Mouse (Mus musculus) stomach, embryonic 16.5 days (tissue): Measurements from ENCODE around the gene Hoxc6. TPM values are rescaled to one million over a fixed set of nuclear protein-coding genes. Genes with fewer than 3 reads are reported as not detected.

Experiments
- ATAC-seq: fragments of 200-750 bp; cut with Nextera tagmentation; 2 replicates; pipeline ENCODE4 v1.8.0; 2017; ENCODE audit warnings: moderate number of reproducible peaks, moderate TSS enrichment; ENCODE audit not compliant: insufficient read depth, low FRiP score
- H3K27ac ChIP-seq: fragments of 300-500 bp; sonication (generic); 2 replicates; pipeline ENCODE4 v1.5.1; 2014; ENCODE audit warnings: low read length
- H3K27me3 ChIP-seq: fragments of 300-500 bp; sonication (generic); 2 replicates; pipeline ENCODE4 v1.6.1; 2014; ENCODE audit warnings: low read length, control low read depth, mixed read lengths; ENCODE audit not compliant: control insufficient read depth, insufficient read depth
- H3K36me3 ChIP-seq: fragments of 300-500 bp; sonication (generic); 2 replicates; pipeline ENCODE4 v1.6.1; 2014; ENCODE audit warnings: low read length; ENCODE audit not compliant: control insufficient read depth, insufficient read depth
- H3K4me1 ChIP-seq: fragments of 300-500 bp; sonication (generic); 2 replicates; pipeline ENCODE4 v1.6.1; 2014; ENCODE audit warnings: low read length, control low read depth, mixed read lengths; ENCODE audit not compliant: control insufficient read depth, insufficient read depth
- H3K4me2 ChIP-seq: fragments of 300-500 bp; sonication (generic); 2 replicates; pipeline ENCODE4 v1.6.1; 2014; ENCODE audit warnings: low read depth, low read length, mixed read lengths
- H3K4me3 ChIP-seq: fragments of 300-500 bp; sonication (generic); replicated peaks from 2 replicates; pipeline ENCODE4 v1.5.1; 2014; ENCODE audit warnings: mild to moderate bottlenecking, low read length
- H3K9ac ChIP-seq: fragments of 300-500 bp; sonication (generic); 2 replicates; pipeline ENCODE4 v1.6.1; 2014; ENCODE audit warnings: low read length
- H3K9me3 ChIP-seq: fragments of 300-500 bp; sonication (generic); replicated peaks from 2 replicates; pipeline ENCODE4 v1.6.1; 2016; ENCODE audit warnings: low read length, control low read depth; ENCODE audit not compliant: control insufficient read depth
- WGBS: fragments of 180-500 bp; shearing (Covaris S2); extraction: QIAGEN DNeasy Blood & Tissue Kit; methylation state at CpG from one replicate; pipeline ENCODE4 v1.1.7; 2014; 5-methylcytosine and 5-hydroxymethylcytosine counted together
- polyA plus RNA-seq: library from polyadenylated mRNA; unstranded; fragments of >200 nt; fragmentation: Nextera tagmentation; extraction: Ambion mirVana; gene quantifications from 2 replicates; pipeline ENCODE4 v1.2.1, GENCODE M21; 2015

Gene Hoxc6
- polyA plus RNA-seq, 1 experiment from 2014 or later: 3.3 TPM

- Histone ChIP-seq H3K4me3 (peak overlapping the region; percentile 25), H3K36me3 (no peaks in the 10 kb centered on the region), H3K27ac (no peak overlapping the region), H3K4me1 (0 out of 2 replicates have a peak, but pooled peaks cover 3% of the 10 kb centered on the region), H3K4me2 (peak overlapping the region; percentile 27; the same call in 1 of the 2 replicates), H3K9ac (no peak overlapping the region), H3K9me3 (no peaks in the 10 kb centered on the region), H3K27me3 (peaks cover 90% of the 10 kb centered on the region)
- ATAC-seq: no peak
- 1% methylated on average over 37 of the region's 37 CpGs for WGBS
Observed at GRCm38 (mm10) chr15:102976631-102977422, 21.2 kb upstream of the Hoxc6 start.

- H3K4me1 ChIP-seq: 0 out of 2 replicates have a peak, but pooled peaks cover 3% of the 10 kb centered on the region
- no peaks in the 10 kb centered on the region for H3K9me3 ChIP-seq
- 5% methylated on average over 16 of the region's 16 CpGs for WGBS
- peaks cover 90% of the 10 kb centered on the region for H3K27me3 ChIP-seq
- no peaks in the 10 kb centered on the region for H3K36me3 ChIP-seq
- no peak for ATAC-seq
- H3K9ac ChIP-seq: no peak overlapping the region
- peak overlapping the region; percentile 27; the same call in 1 of the 2 replicates for H3K4me2 ChIP-seq
- H3K27ac ChIP-seq: no peak overlapping the region
- peak overlapping the region; percentile 25 for H3K4me3 ChIP-seq
Observed at GRCm38 (mm10) chr15:102977423-102977974, 20.6 kb upstream of the Hoxc6 start.

- 8% methylated on average over 13 of the region's 13 CpGs for WGBS
- no peak overlapping the region for H3K27ac ChIP-seq
- 0 out of 2 replicates have a peak, but pooled peaks cover 3% of the 10 kb centered on the region for H3K4me1 ChIP-seq
- no peak for ATAC-seq
- H3K4me2 ChIP-seq: no peak overlapping the region
- no peaks in the 10 kb centered on the region for H3K36me3 ChIP-seq
- peaks cover 88% of the 10 kb centered on the region for H3K27me3 ChIP-seq
- no peaks in the 10 kb centered on the region for H3K9me3 ChIP-seq
- H3K9ac ChIP-seq: no peak overlapping the region
- H3K4me3 ChIP-seq: no peak overlapping the region
Observed at GRCm38 (mm10) chr15:102978615-102979515, 19.2 kb upstream of the Hoxc6 start.

GRCm38 (mm10) chr15:102979936-102980335 lies 18.1 kb upstream of the Hoxc6 start:
- no peak overlapping the region for H3K9ac ChIP-seq
- no peak overlapping the region for H3K4me3 ChIP-seq
- H3K36me3 ChIP-seq: no peaks in the 10 kb centered on the region
- no peak overlapping the region for H3K27ac ChIP-seq
- 0 out of 2 replicates have a peak, but pooled peaks cover 3% of the 10 kb centered on the region for H3K4me1 ChIP-seq
- H3K9me3 ChIP-seq: no peaks in the 10 kb centered on the region
- 4% methylated on average over 1 of the region's 1 CpGs for WGBS
- no peak for ATAC-seq
- H3K4me2 ChIP-seq: no peak overlapping the region
- H3K27me3 ChIP-seq: peaks cover 88% of the 10 kb centered on the region

GRCm38 (mm10) chr15:102980352-102980751 lies 17.7 kb upstream of the Hoxc6 start:
- H3K27ac ChIP-seq: no peak overlapping the region

GRCm38 (mm10) chr15:102980912-102981311 lies 17.1 kb upstream of the Hoxc6 start:
- Histone ChIP-seq H3K27ac (no peak overlapping the region), H3K4me2 (peak overlapping the region; percentile 47), H3K9ac (no peak overlapping the region), H3K4me3 (peak overlapping the region; percentile 33; the same call in 1 of the 2 replicates), H3K4me1 (0 out of 2 replicates have a peak, but pooled peaks cover 3% of the 10 kb centered on the region), H3K9me3 (no peaks in the 10 kb centered on the region), H3K27me3 (peaks cover 89% of the 10 kb centered on the region), H3K36me3 (no peaks in the 10 kb centered on the region)
- WGBS: under 1% methylated on average over 14 of the region's 14 CpGs
- no peak for ATAC-seq

More at GRCm38 (mm10) chr15:102980352-102980751, 17.7 kb upstream of the Hoxc6 start:
- ATAC-seq: no peak
- Histone ChIP-seq H3K9ac (no peak overlapping the region), H3K4me1 (0 out of 2 replicates have a peak, but pooled peaks cover 3% of the 10 kb centered on the region), H3K36me3 (no peaks in the 10 kb centered on the region), H3K4me2 (no peak overlapping the region), H3K27me3 (peaks cover 89% of the 10 kb centered on the region), H3K4me3 (no peak overlapping the region), H3K9me3 (no peaks in the 10 kb centered on the region)
- WGBS: 4% methylated on average over 11 of the region's 11 CpGs

GRCm38 (mm10) chr15:102981379-102982288 lies 16.4 kb upstream of the Hoxc6 start:
- peaks cover 90% of the 10 kb centered on the region for H3K27me3 ChIP-seq
- peak overlapping the region; percentile 25; the same call in 1 of the 2 replicates for H3K9ac ChIP-seq
- H3K4me3 ChIP-seq: peak overlapping the region; percentile 33
- 0 out of 2 replicates have a peak, but pooled peaks cover 3% of the 10 kb centered on the region for H3K4me1 ChIP-seq
- H3K4me2 ChIP-seq: peak overlapping the region; percentile 47
- peak; percentile 44; the same call in 1 of the 2 replicates for ATAC-seq
- H3K27ac ChIP-seq: no peak overlapping the region
- WGBS: under 1% methylated on average over 88 of the region's 88 CpGs
- no peaks in the 10 kb centered on the region for H3K9me3 ChIP-seq
- no peaks in the 10 kb centered on the region for H3K36me3 ChIP-seq

- Histone ChIP-seq H3K4me2 (no peak overlapping the region), H3K36me3 (no peaks in the 10 kb centered on the region), H3K27me3 (peaks cover 92% of the 10 kb centered on the region), H3K9me3 (no peaks in the 10 kb centered on the region), H3K27ac (no peak overlapping the region), H3K4me1 (no peaks in the 10 kb centered on the region), H3K4me3 (no peak overlapping the region), H3K9ac (no peak overlapping the region)
- WGBS: 6% methylated on average over 12 of the region's 12 CpGs
- ATAC-seq: no peak
Observed at GRCm38 (mm10) chr15:102983716-102984115, 14.3 kb upstream of the Hoxc6 start.
